Mouse (Mus musculus) c-Kit-positive CD71-positive TER-119-negative erythroid progenitor cells, embryonic 14.5 days (primary cell): ENCODE data around the gene Ankrd11.

Source experiments
- DNase-seq: peaks from one replicate; pipeline ENCODE4 v3.0.0-alpha.2; 2013; ENCODE audit warnings: low read depth

Gene Ankrd11

DNA sequence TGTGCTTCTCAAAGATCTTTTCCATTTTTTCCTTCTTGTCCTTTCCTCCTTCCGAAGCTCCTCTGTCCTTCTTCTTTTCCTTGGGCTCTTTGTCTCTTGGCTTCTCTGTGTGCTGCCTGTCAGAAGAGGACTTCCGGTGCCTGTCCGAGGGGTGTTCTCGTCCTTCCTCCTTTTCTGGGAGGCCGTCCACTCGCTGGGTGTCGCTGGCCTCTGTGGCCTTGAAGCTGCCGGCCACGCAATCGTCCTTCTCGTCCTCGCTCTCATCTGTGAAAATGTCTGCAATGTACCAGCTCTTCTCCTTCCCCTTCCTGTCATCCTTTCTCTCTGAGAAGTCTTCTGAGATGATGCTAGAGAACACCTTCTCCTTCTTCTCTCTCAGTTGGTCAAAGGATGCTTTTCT lies 148.6 kb downstream of the Ankrd11 start:
- no peak for DNase-seq

DNA sequence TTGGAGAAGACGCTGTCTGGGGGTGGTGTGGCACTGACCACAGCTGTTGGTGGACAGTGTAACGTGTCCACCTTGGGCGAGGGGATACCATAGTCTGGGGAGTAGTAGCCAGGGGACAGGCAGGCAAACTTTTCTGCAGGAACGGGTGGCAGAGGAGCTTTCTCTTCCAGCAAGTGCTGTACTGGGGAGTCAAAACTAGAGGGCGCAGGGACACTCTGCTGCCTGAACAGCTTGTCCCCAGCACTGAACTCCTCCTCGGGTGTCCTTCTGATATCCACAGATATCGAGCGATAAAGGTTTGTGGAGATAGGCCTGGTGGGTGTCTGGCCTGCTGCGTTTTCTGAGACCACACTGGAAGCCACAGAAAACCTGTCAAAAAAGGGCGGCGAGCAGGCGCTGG lies 150.6 kb downstream of the Ankrd11 start:
- no peak for DNase-seq

DNA sequence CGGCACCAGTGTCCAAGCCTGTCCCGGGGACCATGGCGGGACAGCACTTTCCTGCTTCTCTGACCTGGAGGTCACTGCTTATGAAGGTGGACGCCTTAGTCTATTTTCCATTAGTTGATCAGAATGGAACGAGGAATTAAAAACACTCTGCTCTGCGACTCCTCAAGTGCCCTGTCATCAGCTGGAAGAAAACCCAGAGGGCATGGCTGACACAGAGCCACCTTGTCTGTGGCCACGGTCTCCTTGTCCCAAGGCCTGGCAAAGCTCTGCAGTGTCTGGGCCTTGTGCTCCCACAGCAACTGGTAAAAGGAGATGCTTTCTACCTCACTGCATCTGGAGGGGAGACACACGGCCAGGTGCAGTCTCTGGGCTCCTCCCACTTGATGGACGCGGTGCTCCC lies 158.4 kb downstream of the Ankrd11 start:
- DNase-seq, result no peak

DNA sequence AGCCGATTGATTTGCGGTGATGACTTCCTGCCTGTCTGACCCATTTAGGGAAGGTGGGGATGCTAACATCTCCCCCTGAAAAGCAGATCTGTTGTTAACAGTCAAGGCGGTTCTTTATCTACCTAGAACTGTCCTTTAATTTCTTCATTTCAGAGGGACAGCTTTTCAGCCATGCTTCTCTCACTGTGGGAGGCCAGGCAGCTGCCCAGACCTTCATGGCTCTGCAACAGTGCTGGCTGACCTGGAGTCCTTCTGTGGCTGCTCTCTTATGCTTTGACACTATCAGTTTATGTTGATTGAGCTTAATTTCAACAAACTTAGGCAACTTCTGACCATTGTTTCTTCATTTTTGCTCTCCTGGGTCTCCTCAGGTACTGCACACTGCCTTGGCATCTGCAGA lies 161.8 kb downstream of the Ankrd11 start:
- DNase-seq, result no peak

DNA sequence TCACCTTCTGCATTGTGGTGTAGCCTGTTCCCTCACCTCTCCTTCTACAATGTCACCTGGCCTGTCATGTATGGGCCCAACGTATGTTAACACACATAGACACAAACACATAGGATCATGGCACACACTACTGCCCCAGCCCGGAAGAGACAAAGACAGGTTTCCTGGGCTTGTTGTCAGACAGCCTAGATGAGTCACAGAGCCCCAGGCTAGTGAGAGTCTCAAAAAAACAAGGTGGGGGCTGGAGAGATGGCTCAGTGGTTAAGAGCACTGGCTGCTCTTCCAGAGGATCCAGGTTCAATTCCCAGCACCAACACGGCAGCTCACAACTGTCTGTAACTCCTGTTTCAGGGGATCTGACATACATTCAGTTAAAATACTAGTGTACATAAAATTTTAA lies 163.8 kb downstream of the Ankrd11 start:
- DNase-seq, result no peak

DNA sequence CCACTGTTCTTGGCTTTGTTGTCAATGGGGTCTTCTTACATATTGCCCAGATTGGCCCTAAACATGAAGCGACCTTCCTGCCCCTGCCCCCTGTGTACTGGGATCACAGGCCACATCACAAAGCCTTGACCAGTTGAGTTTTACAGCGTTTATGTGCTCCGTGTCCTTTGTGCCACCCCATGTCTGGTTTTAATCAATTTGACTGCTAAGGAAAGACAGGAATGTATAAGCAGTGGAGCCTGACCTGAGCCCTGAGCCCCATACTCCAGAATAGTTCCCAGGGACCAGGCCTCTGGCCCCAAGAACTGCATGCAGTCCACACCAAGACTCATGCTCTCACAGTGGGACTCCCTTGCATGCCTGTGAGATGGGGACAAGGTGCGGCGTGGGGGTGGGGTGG lies 166.9 kb downstream of the Ankrd11 start:
- DNase-seq, result no peak

DNA sequence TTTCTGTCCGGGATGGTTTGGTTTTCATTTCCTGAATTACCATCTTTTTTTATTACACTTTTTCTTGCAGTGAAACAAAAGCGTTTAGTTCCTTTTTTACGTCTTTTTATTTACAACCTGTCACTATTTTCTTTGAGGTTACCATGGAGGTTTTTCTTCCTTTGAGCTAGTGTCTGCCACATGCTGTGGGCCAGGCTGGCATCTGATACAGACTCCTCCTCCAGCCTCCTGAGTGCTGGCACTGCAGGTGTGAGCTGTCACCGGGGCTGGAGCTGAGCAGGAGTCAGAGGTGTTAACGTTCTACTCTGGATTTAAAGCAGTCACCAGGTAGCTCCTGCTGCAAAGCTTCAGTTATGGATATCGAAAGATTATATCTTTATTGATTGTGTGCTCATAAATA lies 168.9 kb downstream of the Ankrd11 start:
- no peak for DNase-seq

DNA sequence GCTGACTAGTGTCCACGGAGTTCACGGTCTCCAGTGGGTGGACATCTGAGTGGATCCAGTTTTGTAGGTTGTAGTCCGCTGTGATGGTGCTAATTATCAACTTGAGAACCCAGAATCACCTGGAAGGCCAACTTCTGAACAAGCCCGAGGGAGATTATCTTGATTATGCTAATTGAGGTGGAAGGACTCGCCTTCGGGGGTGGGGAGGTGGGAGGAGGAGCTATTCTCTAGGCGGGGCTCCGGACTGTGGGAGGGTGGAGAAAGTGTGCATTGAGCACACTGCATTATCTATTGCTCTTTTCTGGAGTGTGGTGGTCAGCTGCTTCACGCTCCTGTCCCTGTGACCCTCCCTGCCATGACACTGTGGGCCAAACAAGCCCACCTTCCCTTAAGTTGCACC lies 170.4 kb downstream of the Ankrd11 start:
- peak; percentile 54 for DNase-seq

DNA sequence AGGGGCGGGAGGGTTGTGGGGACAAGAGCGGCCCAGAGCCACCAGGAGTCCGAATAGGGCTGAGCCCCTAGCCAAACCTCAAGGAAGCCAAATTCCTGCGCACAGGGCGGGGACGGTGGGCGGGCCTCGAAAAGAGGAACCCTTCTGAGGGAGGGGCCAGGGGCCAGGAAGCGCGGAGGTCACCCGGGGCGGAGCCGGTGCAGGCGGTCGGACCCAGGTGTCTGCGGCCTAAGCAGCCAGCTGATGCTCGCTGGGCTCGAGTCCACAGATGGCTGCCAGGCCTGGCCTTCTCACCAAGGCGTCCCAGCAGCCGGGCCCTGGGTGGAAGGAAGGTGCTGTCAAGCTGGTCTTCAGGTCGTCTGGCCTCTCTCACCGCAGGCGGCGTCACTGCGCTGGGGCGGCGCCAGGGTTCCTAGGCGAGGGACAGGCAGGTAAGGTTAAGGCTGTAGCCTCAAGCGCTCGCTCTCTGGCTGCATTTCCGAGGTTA lies 171.7 kb downstream of the Ankrd11 start:
- DNase-seq, result peak; percentile 44

DNA sequence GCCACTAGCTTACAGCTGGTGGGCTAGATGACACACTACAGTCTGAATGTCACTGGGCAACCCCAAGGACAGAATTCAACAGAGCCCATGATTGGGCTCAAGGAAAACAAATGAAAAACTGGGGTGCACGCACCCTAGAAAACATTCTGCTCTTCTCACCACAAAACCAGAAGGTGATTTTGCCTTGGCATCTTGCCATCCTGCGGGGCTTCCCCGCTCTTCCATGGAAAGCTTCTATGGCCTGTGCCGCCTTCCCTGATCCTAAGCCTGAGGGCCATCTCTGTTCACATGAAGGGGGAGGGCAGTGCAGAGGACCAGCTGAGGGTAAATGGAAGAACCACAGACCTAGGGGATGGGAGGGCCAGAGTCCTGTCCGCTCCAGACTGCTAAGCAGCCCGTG lies 174.1 kb downstream of the Ankrd11 start:
- no peak for DNase-seq

DNA sequence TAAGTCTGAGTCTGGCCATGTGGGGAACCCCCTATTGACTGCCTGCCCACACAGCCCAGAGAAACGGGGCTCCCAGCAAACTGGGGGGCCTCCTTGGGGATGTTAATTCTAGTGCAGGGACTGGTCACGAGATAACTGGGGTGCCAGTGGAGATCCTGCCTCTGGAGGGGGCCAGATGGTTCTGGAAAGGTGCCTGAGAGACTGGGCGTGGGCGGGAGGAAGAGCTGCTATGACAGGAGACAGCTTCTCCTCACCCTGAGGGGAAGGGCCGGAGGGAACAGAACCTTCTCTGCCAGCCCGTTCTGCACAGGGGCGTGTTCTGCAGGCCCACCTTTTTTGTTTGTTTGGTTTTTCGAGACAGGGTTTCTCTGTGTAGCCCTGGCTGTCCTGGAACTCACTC lies 175.8 kb downstream of the Ankrd11 start:
- DNase-seq, result no peak

DNA sequence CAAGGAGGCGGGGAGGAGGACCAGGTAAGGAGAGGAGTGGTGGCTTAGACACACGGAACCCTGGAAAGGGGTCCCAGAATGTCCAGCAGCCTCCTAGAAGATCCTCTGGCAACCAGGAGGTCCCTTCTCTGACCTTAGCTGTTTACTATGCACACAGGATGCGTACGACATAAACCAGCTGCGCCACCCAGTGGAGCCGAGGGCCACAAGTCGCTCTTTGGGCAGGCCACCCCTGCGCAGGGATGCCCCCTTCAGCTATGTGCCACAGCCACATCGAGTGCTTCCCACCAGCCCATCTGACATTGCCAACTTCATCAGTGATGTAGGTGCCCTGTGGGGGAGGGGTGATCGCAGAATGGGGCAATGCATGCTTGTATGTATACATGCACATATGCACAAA lies 176.6 kb downstream of the Ankrd11 start:
- no peak for DNase-seq

DNA sequence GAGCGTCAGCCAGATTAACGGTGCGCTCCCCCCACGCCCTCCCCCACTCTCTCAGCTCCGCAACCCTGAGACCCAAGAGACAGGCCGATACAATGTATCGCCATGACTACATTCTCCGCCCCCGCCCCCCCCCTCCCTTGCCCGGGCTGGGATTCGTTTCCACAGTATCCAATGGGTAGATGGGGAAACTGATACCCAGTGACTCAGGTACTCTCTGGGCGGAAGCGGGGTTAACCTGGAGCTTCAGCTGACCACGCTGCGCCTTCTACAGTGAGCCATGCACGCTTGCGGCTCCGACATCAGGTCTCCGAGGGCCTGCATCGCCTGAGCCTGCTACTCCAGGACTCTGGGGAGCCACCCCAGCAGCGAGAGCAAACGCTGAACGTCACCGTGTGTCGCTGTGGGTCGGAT lies 177.4 kb downstream of the Ankrd11 start:
- no peak for DNase-seq

DNA sequence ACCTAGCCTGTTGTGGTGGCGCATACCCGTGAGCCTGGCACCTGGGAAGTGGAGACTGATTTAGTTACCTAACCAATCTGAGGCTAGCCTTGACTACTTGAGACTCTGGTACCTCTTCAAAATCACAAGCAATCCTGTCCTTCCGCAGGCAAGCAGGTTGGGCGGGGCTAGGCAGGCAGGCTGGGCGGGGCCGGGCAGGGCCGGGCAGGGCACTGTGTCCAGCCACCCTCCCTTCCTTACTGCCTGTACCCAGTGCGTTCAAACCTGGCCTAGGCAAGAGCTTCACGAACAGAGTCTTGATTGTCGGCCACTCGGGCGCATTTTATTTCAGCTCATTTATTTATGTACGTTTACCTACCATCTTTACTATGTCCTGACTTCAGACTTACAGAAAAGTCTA lies 182.2 kb downstream of the Ankrd11 start:
- no peak for DNase-seq

DNA sequence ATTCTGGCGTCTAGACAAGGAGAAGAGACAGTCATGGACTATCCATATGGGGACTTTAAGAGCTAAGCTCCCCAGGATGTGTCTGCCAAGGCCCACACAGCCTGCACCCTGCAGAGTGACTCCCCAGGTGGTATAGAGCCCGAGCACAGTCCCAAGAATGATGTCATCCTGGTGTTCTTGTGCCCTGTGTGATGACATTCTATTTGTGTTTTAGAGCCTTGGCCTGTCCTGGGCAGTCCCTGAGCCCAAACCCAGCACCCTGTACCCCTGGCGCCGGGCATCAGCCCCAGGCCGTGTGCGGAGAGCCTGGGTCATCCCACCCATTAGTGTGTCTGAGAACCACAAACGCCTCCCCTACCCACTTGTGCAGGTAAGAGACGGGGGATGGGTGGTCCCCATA lies 185.8 kb downstream of the Ankrd11 start:
- DNase-seq, result no peak

DNA sequence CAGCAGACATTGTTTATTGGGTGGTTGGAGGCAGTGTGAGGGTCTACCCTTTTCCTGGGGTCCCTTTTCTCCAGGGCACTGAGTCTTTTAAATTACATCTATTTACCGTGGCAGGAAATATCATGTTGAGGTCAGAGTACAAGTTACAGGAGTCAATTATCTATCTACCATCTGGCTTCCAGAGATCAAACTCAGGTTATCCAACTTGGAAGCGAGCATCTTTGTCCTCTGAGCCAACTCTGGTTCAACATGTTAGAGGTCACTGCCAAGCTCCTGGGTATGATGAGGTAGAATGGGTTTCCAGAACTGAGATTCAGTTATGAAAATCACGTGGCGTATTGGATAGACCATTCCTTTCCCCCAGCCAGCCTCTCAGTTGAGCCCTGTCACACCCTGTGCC lies 187.0 kb downstream of the Ankrd11 start:
- no peak for DNase-seq

DNA sequence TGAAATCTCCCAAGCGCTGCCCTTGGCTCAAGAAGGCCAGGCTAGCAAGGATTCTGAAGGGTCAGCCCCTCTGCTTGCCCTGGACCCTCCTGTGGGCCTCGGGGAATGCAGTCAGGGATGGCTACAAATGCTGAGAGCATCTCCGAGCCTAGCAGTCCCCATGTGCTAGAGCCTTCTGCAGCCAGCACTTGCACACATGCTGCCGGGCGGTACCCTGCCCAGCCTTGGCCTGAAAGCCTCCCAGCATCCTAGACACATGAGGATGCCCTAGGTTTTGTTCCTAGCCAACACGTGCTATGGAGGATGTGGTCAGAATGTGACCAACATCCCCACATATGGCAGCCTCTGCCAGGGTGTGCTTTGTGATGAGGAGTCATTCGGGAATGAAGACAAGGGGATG lies 187.7 kb downstream of the Ankrd11 start:
- DNase-seq, result no peak

DNA sequence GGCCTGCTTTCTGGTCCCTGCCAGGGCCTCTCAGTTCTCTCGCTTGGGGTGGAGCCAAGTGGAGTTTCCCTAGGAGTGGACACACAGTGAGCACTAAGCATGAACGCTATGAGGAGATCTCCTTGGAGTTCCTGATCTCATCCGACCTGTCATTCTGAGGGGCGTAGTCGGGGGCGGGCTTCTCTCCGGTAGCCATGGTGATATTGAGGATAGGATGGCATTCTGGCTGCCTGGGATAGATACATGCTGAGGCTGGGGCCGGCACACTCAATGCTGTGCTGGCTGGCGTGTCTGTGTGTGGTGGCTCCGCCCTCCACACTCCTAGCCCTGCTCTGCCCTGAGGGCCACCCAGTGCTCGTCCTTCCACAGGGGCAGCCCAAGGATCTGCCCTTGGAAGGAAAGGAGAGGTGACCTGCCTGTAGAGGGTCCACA lies 188.7 kb downstream of the Ankrd11 start:
- no peak for DNase-seq

DNA sequence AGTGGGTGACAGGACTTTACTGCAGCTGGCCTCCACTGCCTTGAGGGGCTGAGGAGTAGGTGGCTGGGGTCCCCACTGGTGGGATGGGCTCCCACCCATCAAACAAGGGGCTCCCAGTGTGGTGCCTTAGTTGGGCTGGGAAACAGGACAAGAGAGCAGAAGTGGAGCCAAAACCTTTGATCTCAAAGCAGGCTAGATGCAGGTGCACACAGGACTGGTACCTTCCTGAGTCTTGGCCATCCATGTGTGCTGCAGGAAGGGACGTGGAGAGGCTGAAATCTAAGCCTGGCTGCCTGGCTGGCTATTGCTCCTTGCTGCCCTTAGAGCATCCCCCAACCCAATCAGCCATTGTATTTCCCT lies 189.6 kb downstream of the Ankrd11 start:
- DNase-seq, result no peak

DNA sequence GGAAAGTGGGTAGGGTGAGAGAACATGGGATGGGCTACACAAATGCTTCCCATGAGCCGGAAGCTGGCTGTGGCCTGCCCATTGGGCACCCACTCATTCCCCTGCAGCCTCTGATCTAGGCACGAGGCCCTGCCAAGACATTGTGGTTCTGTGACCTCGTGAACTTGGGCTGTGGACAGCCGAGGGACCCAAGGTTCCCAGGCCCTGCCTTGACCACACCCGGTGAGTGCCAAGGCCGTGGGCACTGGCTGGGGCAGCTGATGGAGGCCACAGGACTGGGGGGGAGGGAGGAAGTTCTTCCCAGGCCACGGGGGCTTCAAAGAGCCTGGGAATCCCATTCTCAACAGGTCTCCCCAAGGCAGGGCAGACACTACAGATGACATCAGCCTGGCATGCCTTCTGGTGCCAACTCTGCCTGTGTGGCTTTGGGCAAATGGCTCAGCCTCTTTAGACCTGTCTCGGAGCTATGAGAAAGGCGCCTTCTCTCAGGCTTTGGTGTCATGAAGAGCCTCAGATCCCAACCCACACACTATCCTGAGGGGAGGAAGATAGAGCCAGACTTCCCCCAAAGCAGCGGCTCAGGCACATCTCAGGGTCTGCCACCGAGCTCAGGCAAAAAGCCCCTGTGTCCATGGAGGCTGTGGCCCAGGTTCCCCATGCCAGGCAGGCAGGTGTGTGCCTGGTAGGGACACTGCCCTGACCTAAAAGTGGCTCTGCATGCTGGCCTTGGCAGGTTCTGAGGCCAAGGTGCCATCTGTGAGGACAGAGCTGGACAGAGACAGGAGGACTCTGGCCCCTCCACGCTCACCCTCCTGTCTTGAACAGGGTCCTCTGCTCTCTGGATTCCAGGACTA lies 190.2 kb downstream of the Ankrd11 start:
- no peak for DNase-seq

DNA sequence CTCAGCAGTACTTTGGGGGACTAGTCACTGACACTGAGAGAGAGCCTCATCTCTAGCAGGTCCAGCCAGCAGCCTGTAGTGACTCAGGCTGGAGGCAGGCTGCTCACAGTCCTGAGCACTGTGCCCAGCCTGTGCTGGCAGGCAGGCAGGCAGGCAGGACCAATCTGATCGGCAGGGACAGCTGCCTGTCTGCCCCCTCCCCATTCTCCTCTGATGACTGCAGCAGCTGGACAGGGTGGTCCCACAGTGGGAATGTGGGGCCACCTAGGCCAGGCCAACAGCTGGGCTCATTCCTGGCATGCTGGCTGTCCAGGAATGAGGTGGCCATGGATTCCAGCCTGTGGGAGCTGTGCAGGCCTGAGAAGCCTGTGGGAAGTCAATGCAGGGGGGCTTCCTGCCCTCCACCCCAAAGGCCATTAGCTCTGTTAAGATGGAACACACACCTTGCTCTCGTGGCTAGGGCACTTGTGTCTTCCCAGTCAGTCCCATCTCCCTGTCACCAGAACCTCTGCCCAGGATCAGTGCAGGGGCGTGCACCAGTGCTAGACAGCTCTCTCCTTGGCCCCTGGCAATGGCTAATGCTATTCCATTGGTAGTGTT lies 191.3 kb downstream of the Ankrd11 start:
- no peak for DNase-seq

DNA sequence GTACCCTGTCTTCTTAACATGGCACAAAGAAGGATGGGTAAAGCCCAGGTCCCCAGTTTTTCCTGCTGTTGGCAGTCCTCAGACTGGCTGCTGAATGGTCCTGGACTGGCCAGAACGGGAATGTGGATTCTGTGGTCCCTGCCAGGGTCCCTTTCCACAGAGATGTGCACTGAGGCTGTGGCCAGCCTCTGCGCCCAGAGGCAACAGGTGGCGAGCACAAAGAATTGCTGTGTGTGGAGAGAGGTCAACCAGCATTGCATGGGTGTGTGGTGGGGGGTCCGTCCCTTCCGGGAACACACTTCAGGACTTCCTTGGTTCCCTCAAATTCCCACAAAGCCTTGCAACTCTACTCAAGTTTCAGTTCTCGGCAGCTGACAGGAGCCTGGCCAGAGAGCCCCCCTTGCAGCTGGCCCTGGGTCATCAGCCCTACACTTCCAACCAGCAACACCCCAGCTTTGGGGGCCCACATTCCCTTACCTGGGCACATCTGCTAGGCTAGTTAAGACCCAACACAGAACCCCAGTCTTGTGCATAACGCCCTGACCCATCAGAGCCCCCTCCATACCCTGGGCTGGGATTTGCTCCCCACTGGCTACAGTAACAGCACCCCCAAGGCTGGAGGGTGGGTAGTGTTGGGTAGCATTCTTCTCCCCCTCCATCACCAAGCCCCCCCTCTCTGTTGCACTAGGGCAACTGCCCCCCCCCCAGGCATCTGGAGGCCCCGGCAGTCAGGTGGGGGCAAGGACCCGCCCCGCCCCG lies 192.7 kb downstream of the Ankrd11 start:
- no peak for DNase-seq
